Mouse (Mus musculus): ENCODE results near the gene Vwa1.

- TF ChIP-seq CTCF (IDR thresholded peaks at IDR 0.05; ENCODE audit: low read depth, low read length) (no peak), POLR2A (IDR thresholded peaks at IDR 0.05; ENCODE audit: insufficient read depth, low read length) (no peak), EP300 (IDR thresholded peaks at IDR 0.05; ENCODE audit: insufficient read depth, low read depth, low read length) (no peak)
These were observed 658 bp upstream of the Vwa1 start for GRCm38 (mm10) chr4:155774971-155775740.

Measured in ES-Bruce4 (cell line).